Mouse (Mus musculus) testis, adult 2 months (tissue): ENCODE measurements around the gene Actn3.

Source experiments
- CTCF ChIP-seq: fragments of 200-500 bp; IDR thresholded peaks from 2 replicates; pipeline ENCODE4 v1.5.1; 2012; ENCODE audit warnings: low read depth, mild to moderate bottlenecking, inconsistent platforms, low read length, moderate library complexity; ENCODE audit not compliant: control insufficient read depth, insufficient read depth, insufficient replicate concordance
- POLR2A ChIP-seq: fragments of 200-500 bp; IDR thresholded peaks from 2 replicates; pipeline ENCODE4 v1.6.1; 2012; ENCODE audit warnings: low read depth, mild to moderate bottlenecking, inconsistent platforms, low read length, moderate library complexity; ENCODE audit not compliant: control insufficient read depth

DNA sequence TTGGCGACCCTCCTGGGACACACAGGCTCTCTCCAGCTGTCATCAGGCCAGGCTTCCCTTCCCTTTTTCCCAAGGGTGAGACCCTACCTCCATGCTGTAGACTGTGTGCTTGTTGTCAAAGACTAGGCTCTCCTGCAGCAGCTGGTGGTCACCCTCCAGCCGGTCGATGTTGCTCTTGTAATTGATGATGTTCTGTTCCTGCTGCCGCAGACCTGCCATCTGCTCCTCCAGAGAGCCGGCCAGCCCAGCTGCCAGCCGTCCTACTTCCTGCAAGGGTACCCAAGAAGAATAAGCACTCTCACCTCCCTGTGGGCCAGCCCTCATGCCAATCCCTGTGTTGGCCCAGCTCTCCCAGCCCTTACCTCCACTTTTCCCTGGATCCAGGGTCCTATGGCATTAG lies 14.7 kb downstream of the Actn3 start:
- TF ChIP-seq CTCF: no peak
- no peak for TF ChIP-seq POLR2A
